Mouse (Mus musculus): ENCODE measurements around the gene Armc9. TPM values are rescaled to one million over a fixed set of nuclear protein-coding genes. Genes with fewer than 3 reads are reported as not detected.
A peak's percentile ranks its signal among the peaks of the same experiment; 100 is the strongest.

Armc9 gene
- total RNA-seq, 2 experiments from 2014 or later, result 36.9 to 44.8 TPM

DNA sequence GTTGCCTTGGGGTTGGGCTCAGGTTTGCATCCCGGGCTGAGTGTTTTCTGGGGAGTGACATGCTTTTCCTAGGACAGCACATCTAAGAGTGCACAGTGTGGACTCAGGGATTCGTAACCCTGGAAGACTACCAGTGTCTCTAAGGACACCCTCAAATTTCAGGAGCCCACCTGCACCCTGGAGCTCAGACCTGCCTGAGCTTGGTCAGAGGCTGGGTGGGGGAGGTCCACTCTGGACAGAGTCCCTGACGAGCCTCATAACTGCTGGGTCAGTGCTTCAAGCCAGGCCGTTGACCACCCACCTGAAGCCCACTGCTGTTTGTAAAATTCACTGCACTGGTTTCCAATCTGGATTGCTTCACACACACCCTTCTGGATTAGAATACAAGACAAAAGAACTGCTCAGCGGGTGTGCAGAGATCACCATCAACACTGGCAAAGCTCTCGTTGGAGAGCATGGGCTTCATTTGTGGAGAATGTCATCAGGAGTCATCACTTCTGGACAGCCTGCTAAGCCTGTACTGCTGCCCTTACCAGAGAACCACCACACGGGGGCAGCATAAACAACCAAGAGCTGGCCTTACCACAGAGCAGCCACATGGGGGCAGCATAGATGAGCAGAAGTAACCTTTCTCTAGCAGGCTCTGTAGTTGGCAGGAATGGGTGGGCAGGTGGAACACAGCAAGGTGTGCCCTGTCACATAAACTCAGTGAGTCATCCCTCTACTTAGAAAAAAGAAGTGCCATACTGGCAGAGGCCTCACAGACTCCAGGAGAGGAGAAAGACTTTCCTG lies 24.1 kb downstream of the Armc9 start:
- intact Hi-C loops (cut with DNase I), result loop anchor here (1.0 kb wide), 1 partner anchor 161 kb away; no protein-coding TSS in a partner anchor
- H3K27ac ChIP-seq, result no peak overlapping the region
- no peak; the same call in none of the 2 replicates for TF ChIP-seq CTCF (IDR thresholded peaks at IDR 0.05)

DNA sequence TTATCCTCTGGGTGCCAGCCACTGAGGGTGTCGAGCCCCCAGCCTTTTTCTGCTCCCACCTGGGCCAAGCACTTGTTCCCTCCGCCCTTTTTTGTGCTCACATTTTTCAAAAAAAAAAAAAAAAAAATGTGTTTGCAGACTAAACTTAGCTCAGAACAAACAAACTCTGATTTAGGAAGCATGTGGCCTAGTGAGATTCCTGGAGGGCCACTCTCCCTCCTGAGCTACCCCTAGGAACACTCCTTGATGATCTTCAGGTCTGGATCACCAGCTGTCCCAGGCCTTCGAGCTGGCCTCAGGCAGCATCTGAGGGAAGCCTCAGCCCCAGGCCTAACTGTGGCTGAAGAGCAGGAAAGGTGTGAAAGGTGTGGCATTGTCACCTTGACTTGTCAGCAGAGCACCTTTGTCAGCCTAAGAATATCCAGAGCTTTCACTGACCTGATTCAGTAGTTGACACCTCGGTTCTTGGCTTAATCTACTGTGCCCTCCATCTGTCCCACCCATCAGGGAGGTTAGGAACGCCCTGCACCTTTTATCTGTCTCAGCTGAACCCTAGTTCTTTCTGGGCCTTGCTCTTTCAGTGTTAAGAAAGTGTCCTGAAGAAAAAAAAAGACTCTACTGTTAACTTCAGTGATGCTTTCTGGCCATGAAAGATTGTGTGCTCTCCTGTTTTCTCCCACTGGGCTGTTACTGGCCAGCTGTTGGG lies 27.6 kb downstream of the Armc9 start:
- DNase-seq (ENCODE audit: extremely low spot score in 1 of 2, low spot score in 2 of 2), result no peak
- H3K27ac ChIP-seq, result no peak overlapping the region
- intact Hi-C loops (cut with DNase I), result no loop called here
- H3K4me3 ChIP-seq, result no peak overlapping the region
- no peak for TF ChIP-seq CTCF (IDR thresholded peaks at IDR 0.05)

More for the DNA sequence above, 24.1 kb downstream of the Armc9 start:
- peak; percentile 80 to 84 for DNase-seq (ENCODE audit: extremely low spot score in 1 of 2, low spot score in 2 of 2)
- H3K4me3 ChIP-seq, result no peak overlapping the region

DNA sequence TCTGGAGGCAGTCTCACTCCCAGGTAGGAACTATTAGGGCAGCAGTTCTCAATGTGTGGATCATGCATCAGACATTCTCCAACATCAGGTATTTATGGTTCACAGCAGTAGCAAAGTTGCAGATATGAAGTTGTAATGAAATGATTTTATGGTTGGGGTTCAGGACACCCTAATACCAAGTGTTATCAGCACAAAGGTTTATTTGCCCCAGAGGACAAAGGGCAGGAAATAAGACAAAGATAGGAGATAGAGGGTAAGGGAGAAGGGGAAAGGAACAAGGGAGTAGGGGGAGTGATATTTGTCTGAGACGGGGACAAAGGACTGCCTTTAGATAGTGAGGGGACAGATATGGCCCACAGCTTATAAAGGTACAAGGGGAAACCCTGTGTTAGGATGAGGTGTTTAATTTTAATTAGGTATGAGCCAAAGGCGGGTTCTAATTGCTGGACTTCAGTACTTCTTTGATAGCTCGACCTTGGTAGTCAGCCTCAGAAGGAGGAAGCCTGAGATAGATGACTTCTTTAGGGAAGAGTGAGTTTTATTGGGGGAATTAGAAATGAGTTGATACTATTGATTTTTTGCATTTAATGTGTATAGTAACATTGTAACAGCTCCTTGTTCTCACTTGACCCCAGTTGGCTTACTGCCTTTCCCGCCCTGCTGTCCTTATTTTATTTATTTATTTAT lies 29.1 kb downstream of the Armc9 start:
- Histone ChIP-seq H3K4me3 (no peak overlapping the region), H3K27ac (no peak overlapping the region)
- intact Hi-C loops (cut with DNase I), result no loop called here
- TF ChIP-seq CTCF (IDR thresholded peaks at IDR 0.05), result no peak
- DNase-seq (ENCODE audit: extremely low spot score in 1 of 2, low spot score in 2 of 2), result no peak

DNA sequence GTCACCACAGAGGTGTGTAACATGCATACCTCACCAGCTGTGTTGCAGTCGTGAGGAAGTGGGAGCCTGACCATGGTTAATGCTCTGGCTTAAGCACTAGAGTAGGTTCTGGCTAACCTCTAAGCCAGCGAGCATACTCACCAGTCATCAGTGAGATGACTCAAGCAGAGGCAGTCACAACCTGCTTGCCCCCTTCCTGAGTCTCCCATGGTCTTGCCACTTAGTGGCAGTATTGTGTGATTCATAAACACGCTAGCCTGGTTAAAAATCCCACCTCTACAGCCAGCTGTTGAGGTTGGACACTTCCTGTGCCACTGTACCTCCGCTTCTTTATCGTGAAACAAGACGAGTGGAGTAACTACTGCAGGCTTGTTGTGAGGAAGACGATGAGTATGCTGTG lies 32.2 kb downstream of the Armc9 start:
- intact Hi-C loops (cut with DNase I), result no loop called here
- TF ChIP-seq CTCF (IDR thresholded peaks at IDR 0.05), result no peak
- Histone ChIP-seq H3K4me3 (no peak overlapping the region), H3K27ac (no peak overlapping the region)
- no peak for DNase-seq (ENCODE audit: extremely low spot score in 1 of 2, low spot score in 2 of 2)

DNA sequence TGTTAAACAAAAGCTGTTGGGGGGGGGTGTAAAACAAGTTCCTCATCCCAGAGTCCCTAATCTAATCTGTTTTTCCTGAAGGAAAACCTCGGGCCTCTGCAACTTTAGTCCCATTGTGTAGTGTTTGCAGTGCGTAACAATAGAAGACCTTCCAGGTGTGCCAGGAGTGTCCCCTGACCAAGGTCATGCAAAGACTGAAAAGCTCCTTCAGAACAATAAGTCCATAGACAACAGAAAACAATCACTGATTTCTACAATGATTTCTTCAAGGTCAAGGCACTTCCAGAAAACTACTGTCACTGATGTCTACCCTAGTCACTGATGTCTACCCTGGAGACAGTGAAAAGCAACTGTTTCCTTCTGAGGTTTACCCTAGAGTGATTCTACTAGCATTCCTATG lies 33.3 kb downstream of the Armc9 start:
- DNase-seq (ENCODE audit: extremely low spot score in 1 of 2, low spot score in 2 of 2), result no peak
- H3K27ac ChIP-seq, result no peak overlapping the region
- TF ChIP-seq CTCF (IDR thresholded peaks at IDR 0.05), result no peak
- H3K4me3 ChIP-seq, result no peak overlapping the region
- intact Hi-C loops (cut with DNase I), result no loop called here

DNA sequence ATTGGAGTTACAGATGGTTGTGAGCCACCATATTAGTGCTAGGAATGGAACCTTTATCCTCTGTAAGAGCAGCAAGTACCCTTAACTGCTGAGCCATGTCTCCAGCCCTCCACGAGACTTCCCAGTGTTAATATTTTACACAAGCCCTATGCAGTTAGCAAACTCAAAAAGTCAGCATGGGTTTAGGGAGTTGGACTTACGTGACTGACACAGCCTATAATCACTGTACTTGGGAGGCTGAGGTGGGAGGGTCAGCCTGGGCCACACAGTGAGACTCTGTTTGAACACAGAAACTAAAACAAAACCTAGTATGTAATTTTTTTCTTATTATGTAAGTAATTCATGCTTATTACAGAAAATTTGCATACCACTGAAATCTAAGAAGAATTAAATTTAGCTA lies 33.7 kb downstream of the Armc9 start:
- DNase-seq (ENCODE audit: extremely low spot score in 1 of 2, low spot score in 2 of 2), result no peak
- H3K4me3 ChIP-seq, result no peak overlapping the region
- no peak for TF ChIP-seq CTCF (IDR thresholded peaks at IDR 0.05)
- intact Hi-C loops (cut with DNase I), result no loop called here
- no peak overlapping the region for H3K27ac ChIP-seq

DNA sequence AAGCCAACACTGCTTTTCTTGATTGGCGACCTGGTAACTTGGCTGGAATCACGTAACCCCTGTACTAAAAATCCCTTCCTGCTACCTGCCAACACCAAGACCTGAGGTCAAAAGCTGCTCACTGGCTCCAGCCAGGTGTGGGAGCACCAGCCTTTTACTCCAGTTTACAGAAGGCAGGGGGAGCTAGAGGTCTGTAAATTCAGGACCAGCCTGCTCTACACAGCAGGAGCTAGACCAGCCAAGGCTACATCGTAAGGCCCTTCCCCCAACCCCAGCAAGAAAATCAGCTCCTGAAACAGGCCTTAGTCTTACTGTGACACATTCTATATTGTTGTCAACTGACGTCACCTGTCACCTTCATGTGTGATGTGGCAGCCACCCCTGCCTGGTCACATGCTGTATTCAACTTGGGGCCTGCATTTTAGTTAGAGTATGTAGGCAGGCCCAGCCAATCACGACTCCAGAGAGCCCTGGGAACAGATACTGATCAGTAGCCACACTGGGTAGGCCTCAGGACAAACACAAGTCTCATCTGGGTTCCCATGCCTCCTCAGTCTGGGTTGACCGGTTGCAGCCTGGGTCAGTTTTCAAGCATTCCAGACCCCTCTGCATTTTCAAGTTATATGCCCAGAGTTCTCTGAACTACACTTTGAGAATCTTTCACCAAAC lies 34.6 kb downstream of the Armc9 start:
- intact Hi-C loops (cut with DNase I), result no loop called here
- H3K4me3 ChIP-seq, result no peak overlapping the region
- H3K27ac ChIP-seq, result no peak overlapping the region
- DNase-seq (ENCODE audit: extremely low spot score in 1 of 2, low spot score in 2 of 2), result no peak
- no peak; the same call in 1 of the 2 replicates for TF ChIP-seq CTCF (IDR thresholded peaks at IDR 0.05)

DNA sequence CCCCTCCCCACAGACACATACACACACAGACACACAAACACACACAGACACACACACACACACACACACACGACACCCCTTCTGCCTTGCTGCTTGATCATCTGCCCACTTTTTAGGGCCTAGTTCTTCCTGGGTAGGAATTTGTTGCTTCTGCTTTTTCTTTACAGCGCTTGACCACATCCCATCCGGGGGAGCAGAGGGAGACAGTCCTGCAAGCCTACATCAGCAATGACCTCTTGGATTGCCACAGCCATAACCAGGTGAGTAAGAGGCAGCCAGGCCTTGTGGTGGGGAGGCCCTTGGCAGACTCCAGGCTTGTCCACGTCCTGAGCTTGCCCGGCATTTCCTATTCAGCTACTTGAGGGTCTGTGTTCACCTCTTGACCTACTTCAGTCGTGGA lies 36.3 kb downstream of the Armc9 start:
- intact Hi-C loops (cut with DNase I), result no loop called here
- DNase-seq (ENCODE audit: extremely low spot score in 1 of 2, low spot score in 2 of 2), result no peak
- H3K4me3 ChIP-seq, result no peak overlapping the region
- H3K27ac ChIP-seq, result no peak overlapping the region
- TF ChIP-seq CTCF (IDR thresholded peaks at IDR 0.05), result no peak

DNA sequence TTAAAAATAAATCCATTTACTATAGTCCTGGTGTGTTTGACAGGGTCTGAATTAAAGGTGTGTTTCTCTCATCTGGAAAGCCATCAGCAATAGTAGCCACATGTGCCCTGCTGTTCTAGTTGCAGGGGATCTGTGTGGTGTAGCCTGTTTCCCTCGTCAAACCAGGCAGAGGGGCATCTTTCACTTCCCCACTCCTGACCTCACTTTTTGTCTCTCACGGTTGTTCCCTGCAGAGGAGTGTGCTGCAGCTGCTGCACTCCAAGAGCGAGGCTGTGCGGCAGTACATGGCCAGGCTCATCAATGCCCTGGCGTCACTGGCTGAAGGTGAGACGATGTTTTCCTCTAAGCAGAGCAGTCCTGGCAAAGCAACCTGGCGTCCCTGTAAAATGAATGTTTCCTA lies 39.5 kb downstream of the Armc9 start:
- no peak overlapping the region for H3K27ac ChIP-seq
- no peak for TF ChIP-seq CTCF (IDR thresholded peaks at IDR 0.05)
- DNase-seq (ENCODE audit: extremely low spot score in 1 of 2, low spot score in 2 of 2), result no peak
- no peak overlapping the region for H3K4me3 ChIP-seq
- intact Hi-C loops (cut with DNase I), result no loop called here

DNA sequence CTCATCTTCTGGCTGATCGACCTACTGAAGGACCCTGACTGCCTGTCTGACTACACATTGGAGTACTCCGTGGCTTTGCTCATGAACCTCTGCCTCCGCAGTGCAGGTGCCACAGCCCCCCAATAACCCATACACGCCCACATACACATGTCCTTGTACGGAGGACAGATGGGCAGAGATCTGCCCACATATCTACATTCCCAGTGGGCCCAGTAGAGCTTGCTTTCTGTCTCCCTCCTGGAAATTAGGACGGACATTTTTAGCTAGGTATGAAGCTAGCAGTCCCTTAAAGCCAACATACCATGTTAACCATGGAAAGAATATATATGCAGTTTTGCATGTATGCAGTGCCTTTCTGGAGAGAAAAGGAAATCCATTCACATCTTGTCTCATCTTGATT lies 43.7 kb downstream of the Armc9 start:
- intact Hi-C loops (cut with DNase I), result no loop called here
- DNase-seq (ENCODE audit: extremely low spot score in 1 of 2, low spot score in 2 of 2), result no peak
- no peak overlapping the region for H3K27ac ChIP-seq
- H3K4me3 ChIP-seq, result no peak overlapping the region
- no peak for TF ChIP-seq CTCF (IDR thresholded peaks at IDR 0.05)

DNA sequence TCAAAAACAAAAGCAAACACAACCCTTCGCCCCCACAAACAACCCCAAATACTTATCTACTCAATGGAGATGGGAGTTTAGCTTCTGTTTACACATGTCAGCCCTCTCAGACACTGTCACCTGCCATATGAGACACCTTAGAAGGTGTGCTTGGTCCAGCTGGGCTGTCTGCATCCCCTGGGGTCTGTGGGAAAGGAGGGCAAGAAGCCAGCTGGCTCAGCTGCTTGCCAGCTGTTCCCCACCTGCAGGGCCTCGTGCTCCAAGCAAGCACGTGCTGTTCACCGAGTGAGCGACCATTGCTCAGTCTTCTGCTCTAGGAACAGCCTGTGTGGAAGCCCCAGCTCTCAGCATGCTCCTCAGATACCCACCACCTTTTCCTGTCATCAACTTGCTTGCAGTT lies 44.4 kb downstream of the Armc9 start:
- intact Hi-C loops (cut with DNase I), result no loop called here
- no peak for DNase-seq (ENCODE audit: extremely low spot score in 1 of 2, low spot score in 2 of 2)
- no peak overlapping the region for H3K27ac ChIP-seq
- TF ChIP-seq CTCF (IDR thresholded peaks at IDR 0.05), result no peak
- H3K4me3 ChIP-seq, result no peak overlapping the region

DNA sequence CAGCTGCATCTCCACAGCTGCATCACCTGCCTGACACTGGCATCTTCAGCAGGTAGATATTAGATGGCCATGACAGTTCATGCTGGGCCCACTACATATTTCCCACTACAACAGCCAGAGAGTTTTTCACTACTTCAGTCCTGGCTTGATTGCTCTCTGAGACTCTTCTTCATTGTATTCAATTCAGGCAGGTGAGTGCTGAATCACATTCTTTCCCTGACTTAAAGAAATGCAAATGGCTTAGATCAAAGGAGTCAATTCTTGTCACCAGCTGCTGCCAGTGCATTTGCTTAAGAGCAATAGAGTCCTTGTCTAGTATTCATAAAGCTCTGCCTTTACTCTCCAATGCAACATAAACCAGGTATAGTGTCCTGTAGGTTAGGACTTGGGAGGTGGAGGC lies 46.7 kb downstream of the Armc9 start:
- Histone ChIP-seq H3K4me3 (no peak overlapping the region), H3K27ac (no peak overlapping the region)
- DNase-seq (ENCODE audit: extremely low spot score in 1 of 2, low spot score in 2 of 2), result no peak
- intact Hi-C loops (cut with DNase I), result no loop called here
- no peak for TF ChIP-seq CTCF (IDR thresholded peaks at IDR 0.05)
